Mouse (Mus musculus) gastrocnemius, adult 8-10 months (tissue): Measurements from ENCODE around the gene Mospd2. TPM values are rescaled to one million over a fixed set of nuclear protein-coding genes. Genes with fewer than 3 reads are reported as not detected.

Experiments used
- DNase-seq, 2 experiments: peaks; one replicate each; pipeline ENCODE4 v3.0.0; 2022; ENCODE audit warnings: low spot score in 2 of 2
- total RNA-seq, 4 experiments: library from RNA; stranded (reverse); gene quantifications; 2 replicates each; pipeline ENCODE4 v1.2.4; 2022

Mospd2 gene
- 1 to 10 TPM; 4.6 to 7.8 (median 6.1) TPM for total RNA-seq

DNA sequence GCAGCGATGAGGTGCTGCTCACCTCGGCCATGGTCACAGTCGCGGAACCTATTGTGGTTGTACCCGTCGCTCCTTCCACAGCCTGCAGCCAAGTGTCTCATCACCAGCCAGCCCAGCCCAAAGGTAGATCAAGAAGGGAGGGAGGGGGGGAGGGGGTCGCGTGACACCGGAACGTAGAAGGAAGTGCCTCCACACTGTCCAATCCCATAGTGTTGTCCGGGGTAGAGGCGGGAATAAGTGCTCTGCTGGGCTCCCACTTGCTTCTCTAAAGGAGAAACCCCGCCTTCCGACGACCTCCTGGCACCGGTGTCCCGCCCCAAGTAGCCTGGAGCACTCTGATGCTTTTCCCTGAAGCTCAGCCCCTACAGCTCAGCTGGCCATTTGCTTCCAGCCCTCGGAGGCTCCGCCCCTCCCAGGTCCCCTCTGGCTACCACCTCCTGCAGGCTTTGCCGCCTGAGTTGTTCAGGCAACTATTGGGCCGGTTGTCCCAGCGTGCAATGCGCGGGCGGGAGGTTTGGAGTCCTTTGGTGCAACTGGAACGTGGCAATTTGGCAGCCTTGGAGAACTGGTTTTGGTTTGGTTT is at the start of gene Mospd2, which contains the start of gene Fancb:
Gene Mospd2 (minus strand): TSS at position 183 of the 583 bp plus-strand sequence.
Gene Fancb (plus strand): TSS at position 400 of the 583 bp plus-strand sequence.
- peak; percentile 81 to 89 for DNase-seq

DNA sequence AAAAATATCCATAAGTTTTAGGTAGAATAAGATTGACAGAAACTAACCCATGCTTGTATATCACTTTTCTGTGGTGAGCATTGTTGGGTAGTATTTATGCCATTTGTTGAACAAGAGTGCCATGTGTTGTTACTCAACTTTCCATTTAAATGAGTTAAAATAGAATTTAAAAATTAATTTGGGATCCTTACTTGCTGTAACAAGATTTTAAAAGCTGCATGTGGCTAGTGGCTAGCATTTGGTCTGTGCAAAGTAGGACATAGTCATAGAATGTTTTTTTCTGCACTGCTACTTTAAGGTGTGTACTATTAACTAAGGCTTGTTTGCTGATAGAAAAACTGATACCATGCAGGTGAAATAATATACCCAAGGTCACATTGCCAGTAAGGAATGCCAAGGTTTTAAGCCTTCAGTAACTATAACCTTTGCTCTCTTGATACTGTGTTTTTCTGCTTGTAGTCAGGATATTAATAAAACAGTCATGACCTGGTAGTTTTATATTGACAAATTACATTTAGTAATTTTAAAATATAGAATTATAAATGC is 24.7 kb upstream of the Mospd2 start, which contains the start of gene Gm17604:
Gene Gm17604 (minus strand): TSS at position 51 of the 546 bp plus-strand sequence.
- no peak for DNase-seq

DNA sequence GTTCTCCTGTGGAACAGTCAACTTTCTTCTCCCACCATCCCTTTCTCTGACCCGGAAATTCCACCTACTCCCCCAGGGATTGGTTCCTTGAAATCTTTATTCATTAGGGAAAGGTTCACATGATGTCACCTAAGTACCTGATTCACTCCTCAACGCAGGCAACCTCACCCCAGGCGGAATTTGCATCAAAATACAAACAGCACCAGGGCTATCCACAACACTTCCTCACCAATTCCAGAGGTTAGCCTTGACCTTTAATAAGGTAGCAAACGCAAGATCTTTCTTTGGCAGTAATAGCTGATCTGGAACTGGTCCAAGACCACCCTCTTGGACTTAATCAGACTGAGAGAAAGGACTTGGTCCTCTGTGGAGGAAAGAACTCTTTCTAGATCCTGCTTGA is 23.0 kb upstream of the Mospd2 start:
- no peak for DNase-seq

DNA sequence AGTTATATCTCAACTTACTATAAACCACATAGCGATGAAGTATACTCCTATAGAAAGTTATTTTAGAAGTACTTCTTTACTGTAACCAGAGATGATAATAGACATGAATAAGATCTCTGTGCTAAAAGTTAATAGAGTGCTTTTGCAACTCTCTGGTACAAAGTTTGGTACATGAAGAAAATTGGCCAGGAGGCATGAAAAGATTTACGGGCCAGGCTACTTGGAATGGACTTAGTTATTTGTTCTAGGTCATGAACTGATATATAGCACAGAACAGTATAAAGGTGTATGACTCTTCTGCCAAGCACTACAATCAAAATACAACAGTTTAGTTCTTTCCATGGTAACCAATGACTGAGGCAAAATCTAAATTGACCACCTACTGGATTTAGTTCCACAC is 1.3 kb downstream of the Mospd2 start:
- DNase-seq = no peak

DNA sequence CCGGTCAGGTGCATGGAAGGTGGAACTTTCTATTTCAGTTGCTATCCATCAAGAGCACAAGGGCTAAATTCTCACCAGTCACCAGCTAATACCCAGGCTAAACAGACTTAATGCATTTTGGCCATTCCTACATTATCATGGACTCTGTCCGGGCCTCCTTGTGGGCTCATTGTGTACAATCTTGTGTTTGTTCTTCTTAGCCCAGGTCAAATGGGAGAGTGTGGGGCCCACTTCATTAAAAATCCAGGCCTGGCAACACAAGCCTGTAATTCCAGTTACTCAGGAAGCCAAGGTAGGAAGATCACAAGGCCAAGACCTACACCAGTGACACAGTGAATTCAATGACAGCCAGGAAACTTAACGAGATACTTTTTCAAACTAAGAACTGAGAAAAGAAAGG is 9.0 kb downstream of the Mospd2 start:
- DNase-seq = no peak

DNA sequence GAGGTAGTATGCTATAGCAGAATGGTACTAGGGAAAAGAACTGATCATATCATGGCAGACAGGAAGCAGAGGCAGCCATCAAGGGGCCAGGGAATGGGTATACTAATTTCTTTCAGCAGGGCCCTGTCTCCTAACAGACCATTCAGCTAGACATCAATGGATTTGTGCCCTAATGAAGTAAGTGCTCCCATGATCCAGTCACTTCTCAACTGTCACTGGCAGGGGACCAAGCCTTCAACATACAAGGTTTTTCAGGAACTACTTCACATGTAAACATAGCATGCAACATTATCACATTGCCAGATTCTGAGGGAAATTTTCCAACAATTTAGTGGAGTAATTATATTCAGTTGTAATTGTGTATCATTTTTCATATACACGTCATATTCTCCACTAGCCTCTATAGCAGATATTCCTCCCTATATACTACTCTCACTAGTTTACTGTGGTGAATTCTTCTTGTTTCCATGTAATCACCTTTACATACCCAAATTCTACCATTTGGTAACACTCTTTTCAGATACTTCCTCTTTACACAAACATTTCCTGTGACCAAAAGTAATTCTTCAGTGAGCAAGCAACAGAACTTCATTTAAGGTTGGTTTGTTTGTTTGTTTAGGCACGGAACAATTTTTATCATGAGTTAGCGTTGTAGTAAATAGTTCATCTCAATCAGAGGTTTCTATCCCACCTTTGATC is 14.3 kb downstream of the Mospd2 start:
- DNase-seq = no peak

DNA sequence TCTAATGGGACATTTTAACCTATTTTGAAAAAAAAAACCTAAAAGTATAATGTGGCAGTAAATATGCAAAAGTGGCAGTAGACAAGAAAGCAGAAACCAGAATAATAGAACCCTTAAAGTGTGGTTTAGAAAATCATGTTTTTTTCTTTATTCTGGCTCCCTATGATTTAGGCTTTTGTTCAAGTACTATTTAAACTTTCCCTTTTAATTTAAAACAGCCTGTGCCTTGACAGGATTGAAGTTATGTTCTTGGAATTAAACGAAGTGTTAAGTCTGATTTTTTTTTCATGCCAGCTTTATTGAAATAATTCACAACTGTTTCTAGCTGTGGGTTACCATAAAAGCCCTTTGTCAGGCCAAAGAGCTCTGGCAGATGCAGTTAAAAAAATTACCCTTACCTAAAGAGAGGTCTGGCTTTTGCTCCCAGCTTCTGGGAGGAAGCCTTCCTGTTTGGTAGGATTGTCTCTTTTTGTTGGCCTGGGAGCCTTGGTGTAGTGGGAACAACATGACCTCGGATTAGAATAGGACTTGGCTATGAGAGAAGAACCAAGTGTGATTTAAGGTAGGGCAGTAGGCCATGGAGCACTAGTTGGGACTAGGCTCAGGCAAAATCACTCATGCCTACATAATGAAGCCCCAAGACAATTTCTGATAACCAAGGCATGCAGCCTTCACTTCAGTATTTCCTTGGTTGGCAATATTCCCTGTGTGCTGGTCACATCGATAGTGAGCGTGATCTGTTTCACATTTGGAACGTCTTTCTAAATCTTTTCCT is 27.4 kb downstream of the Mospd2 start:
- no peak for DNase-seq

DNA sequence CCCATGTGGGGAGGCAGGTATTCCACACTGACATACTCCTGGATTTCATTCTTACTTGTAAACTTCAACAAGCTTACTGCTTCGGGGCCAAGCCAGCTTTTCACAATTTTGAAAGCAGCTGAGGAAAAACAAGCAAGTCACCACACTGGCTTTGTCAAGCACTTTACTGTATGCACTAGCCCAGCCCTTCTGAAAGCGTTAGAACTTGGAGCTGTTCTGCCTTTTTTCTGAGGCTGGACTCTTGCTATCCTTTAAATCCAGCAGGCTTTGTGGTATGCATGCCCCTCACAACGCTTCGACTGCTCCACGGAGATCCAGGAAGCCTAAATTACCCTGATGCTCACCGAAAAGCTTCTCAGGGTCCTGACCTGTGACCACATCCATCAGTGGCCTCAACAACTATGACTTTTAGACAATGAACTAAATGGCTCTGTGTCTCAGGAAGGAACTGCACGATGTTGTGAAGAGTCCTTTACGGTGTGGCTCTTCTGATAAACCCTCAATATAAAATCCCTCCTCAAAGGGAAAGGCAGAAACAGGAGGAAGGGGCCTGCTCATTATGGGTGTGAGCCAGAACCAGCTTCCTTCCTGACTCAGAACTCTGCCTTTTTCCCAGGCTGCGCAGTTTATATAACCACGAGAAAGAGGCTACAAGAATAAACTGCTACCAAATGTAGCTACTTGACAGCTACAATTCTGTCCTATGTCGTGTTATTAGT is 28.2 kb downstream of the Mospd2 start:
- no peak for DNase-seq

DNA sequence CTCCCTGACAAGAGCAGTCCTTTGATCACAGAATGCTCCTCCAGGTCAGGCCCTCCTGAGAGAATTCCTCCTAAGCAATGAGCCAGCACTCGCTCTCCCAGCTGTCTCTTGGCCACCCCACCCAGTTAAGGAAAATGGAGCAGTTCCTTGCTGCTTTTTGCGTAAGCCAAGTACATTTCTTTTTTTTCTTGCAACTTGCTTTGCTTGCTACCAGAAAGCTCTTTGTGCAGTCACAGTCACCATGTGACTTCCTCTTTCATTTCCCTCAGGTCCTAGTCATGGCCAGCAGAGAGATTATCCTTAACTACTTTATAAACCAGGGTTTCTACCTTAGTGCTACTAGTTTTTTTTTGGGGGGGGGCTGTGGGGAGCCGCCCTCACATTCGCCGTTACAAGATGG is 38.6 kb downstream of the Mospd2 start:
- no peak for DNase-seq

DNA sequence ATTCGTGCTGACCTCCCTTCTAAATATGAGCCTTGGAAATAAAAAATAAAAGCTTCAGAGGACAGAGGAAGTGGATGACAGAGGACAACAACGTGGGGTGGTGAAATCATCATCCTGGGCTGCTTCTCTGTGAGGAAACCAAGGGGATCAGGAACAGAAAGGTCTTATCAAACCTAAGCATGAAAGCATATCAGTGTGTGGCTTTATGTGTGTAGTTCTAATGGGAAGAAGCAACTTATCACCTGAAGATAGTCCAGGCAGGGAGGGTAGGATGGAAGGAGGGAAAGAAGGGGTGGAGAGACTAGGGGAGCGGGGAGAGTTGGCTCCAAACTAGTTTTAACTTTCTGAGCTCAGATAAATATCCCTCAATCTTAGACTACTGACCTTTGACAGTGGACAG is 67.2 kb downstream of the Mospd2 start:
- no peak for DNase-seq

DNA sequence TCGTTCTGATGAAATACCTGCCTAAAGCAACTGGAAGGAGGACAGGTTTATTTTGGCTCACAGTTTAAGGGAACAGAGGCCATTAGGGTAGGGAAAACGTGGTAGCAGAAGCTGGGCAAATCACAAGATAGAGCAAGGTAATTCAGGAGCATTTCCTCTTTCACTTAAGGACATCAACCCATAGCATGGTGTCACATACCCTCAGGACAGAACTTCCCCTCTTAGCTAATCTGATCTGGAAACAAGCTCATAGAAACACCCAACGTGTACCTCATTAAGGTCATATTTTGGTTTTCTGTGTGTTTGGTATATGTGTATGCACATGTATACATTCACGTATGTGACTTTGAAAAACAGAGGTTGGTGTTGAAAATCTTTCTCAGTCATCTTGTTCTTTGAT is 68.0 kb downstream of the Mospd2 start:
- no peak for DNase-seq

DNA sequence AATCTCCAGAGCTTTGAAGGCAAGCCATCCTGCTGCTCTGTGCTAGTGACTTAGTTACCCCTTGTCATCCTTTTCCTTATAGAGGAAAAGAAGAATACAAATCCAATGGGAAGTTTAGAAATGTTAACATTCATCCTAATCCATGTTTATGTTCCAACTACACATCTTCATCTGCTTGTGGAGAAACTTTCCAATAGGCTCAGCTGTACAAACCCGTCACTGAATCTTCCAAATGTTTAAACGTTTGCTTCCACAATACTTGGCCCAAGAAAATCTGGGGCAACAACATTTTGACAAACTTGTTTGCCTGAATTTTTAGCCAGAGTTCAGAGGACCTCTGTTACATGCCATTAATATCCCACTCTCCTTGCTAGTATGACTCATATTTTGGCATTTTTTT is 78.3 kb downstream of the Mospd2 start:
- no peak for DNase-seq

DNA sequence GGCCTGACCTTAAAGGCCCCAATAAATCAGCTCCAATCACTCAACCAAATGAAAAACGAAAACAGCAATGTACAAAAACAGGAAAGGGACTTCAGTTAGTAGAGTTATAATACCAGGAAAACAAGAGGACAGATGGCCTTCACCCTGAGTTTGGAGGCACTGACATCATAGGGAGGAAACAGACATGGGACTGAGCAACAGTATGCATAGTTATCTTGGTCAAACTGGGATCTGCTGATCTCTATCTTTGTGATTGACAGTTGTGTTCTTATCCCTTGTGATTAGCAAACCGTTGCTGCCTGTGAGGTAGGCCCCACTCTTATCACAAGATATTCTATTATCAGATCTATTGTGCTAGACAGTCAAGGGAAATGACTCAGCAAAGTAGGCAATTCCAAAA is 80.4 kb downstream of the Mospd2 start:
- no peak for DNase-seq

DNA sequence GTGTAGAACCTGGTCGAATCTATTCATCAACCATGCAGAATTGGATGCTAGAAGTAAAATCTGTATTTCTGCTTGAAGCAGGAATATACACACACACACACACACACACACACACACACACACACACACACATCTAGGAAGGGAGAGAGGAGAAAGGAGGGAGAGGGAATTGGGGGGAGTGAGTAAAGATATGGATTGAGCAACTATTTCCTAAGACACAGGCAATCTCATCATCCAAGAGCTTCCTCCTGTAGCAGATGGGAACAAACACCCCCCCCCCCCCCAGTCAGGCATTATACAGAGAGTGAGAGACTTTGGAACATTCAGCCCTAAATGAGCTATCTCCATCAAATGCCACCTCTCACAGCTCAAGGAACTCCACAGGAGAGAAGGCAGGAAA is 93.9 kb downstream of the Mospd2 start:
- DNase-seq = no peak

Other genes with a start within 250 kb of the Mospd2 start
- gene Fancb, start 217 bp upstream of the Mospd2 start, total RNA-seq = 1 to 10 TPM in 1 of 4 experiments, under 1 TPM in 3; 0.56 to 1.0 (median 0.71) TPM
- gene Gm17604, start 24.5 kb upstream of the Mospd2 start, total RNA-seq = not detected